ENCODE assay signal across 8 mouse cellular contexts in the genomic region with DNA sequence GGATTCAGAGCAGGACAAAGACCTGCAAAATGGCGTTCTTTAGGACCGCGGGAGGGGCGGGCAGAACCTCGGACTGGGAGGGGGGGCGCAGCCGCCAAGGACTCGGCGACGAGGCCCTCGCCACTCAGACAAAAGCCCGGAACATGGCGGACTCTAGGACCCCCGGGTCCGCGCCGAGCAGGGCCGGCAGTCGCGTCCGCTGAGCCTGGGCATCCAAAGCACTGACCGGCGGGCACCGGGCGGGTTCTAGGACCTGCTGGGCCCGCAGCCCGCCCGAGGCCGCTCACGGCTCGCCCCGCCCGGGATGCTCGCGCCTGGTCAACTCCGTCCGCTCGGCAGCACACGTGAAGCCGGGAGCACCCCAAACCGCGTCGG. TPM values are rescaled to one million over a fixed set of nuclear protein-coding genes. Genes with fewer than 3 reads are reported as not detected.
DNase-seq lines count a peak whose midpoint lies in the region; ATAC-seq and TF ChIP-seq lines count a peak whose summit lies in the region.

No protein-coding gene starts in this region.

- peak; percentile 70 for DNase-seq in MEL-GATA-1-ER (ENCODE audit: extremely low read depth, low read depth)
- DNase-seq in cerebellum, adult 2 months = peak; percentile 97 to 99
- DNase-seq in forebrain, postnatal 0 days = peak; percentile 97
- DNase-seq in heart, postnatal 4 days = peak; percentile 94
- peak; percentile 92 to 95 for DNase-seq in layer of hippocampus, adult 2 months (ENCODE audit: low spot score in 2 of 2)
- DNase-seq in lung, embryonic 14.5 days = peak; percentile 97
- peak; percentile 94 for DNase-seq in testis, postnatal 14 days (ENCODE audit: low spot score)

- ATAC-seq in forebrain, postnatal 0 days = peak; percentile 94
- peak; percentile 94 for ATAC-seq in lung, embryonic 14.5 days (ENCODE audit: insufficient read depth)
- peak; percentile 59 for ATAC-seq in neutrophil, adult 5-6 weeks (ENCODE audit: extremely low read depth, insufficient number of reproducible peaks, low FRiP score, poor library complexity, severe bottlenecking)

- under 1% methylated on average over 43 of the region's 43 CpGs for WGBS in cerebellum, adult 2 months
- 5% methylated on average over 40 of the region's 43 CpGs for WGBS in forebrain, postnatal 0 days
- under 1% methylated on average over 40 of the region's 43 CpGs for WGBS in lung, embryonic 14.5 days

- H3K9ac ChIP-seq in forebrain, postnatal 0 days = peak overlapping the region; percentile 97
- peak overlapping the region; percentile 98 for H3K9ac ChIP-seq in lung, embryonic 14.5 days

- H3K27ac ChIP-seq in cerebellum, adult 2 months (ENCODE audit: insufficient read depth, low read length) = peak overlapping the region; percentile 95
- H3K27ac ChIP-seq in forebrain, postnatal 0 days (ENCODE audit: low read depth, low read length) = peak overlapping the region; percentile 99
- H3K27ac ChIP-seq in layer of hippocampus, adult 2 months = peak overlapping the region; percentile 99
- peak overlapping the region; percentile 99 for H3K27ac ChIP-seq in lung, embryonic 14.5 days (ENCODE audit: low read depth)

- no peak for TF ChIP-seq POLR2A in cerebellum, adult 2 months (IDR thresholded peaks at IDR 0.05; ENCODE audit: borderline replicate concordance, insufficient read depth, low read length)

- peaks cover 25% of the 10 kb centered on the region for H3K36me3 ChIP-seq in forebrain, postnatal 0 days (ENCODE audit: insufficient read depth)
- peaks cover 35% of the 10 kb centered on the region for H3K36me3 ChIP-seq in lung, embryonic 14.5 days (ENCODE audit: insufficient read depth)

- H3K27me3 ChIP-seq in cerebellum, adult 2 months (ENCODE audit: control insufficient read depth, insufficient read depth, low read length) = no peaks in the 10 kb centered on the region
- no peaks in the 10 kb centered on the region for H3K27me3 ChIP-seq in forebrain, postnatal 0 days (ENCODE audit: insufficient read depth, low read length)
- no peaks in the 10 kb centered on the region for H3K27me3 ChIP-seq in lung, embryonic 14.5 days (ENCODE audit: insufficient read depth, low read length)

- H3K9me3 ChIP-seq in forebrain, postnatal 0 days (ENCODE audit: low read length) = no peaks in the 10 kb centered on the region
- no peaks in the 10 kb centered on the region for H3K9me3 ChIP-seq in lung, embryonic 14.5 days (ENCODE audit: low read depth, low read length)

- H3K4me2 ChIP-seq in forebrain, postnatal 0 days (ENCODE audit: low read depth) = peak overlapping the region; percentile 66
- peak overlapping the region; percentile 84 for H3K4me2 ChIP-seq in lung, embryonic 14.5 days

- peak overlapping the region; percentile 96 for H3K4me3 ChIP-seq in cerebellum, adult 2 months (replicated peaks; ENCODE audit: insufficient read depth, low read depth, low read length)
- H3K4me3 ChIP-seq in forebrain, postnatal 0 days (ENCODE audit: low read depth, low read length) = peak overlapping the region; percentile 98
- H3K4me3 ChIP-seq in layer of hippocampus, adult 2 months = peak overlapping the region; percentile 99
- peak overlapping the region; percentile 90 for H3K4me3 ChIP-seq in lung, embryonic 14.5 days (ENCODE audit: low read depth, low read length)

- H3K4me1 ChIP-seq in cerebellum, adult 2 months (ENCODE audit: control insufficient read depth, insufficient read depth, low read length) = no peaks in the 10 kb centered on the region
- H3K4me1 ChIP-seq in forebrain, postnatal 0 days (ENCODE audit: insufficient read depth) = peaks cover 12% of the 10 kb centered on the region
- peaks cover 8% of the 10 kb centered on the region for H3K4me1 ChIP-seq in lung, embryonic 14.5 days (ENCODE audit: insufficient read depth)

- no peak for TF ChIP-seq CTCF in cerebellum, adult 2 months (IDR thresholded peaks at IDR 0.05; ENCODE audit: borderline replicate concordance, insufficient read depth, low read depth, low read length)
- TF ChIP-seq CTCF in forebrain, postnatal 0 days (IDR thresholded peaks at IDR 0.05; ENCODE audit: low read depth) = no peak
- no peak for TF ChIP-seq CTCF in layer of hippocampus, adult 2 months (conservative IDR thresholded peaks at IDR 0.05)
- no peak for TF ChIP-seq CTCF in lung, embryonic 14.5 days (IDR thresholded peaks at IDR 0.05; ENCODE audit: low read depth)

RNA-seq across cellular contexts. Expression of gene Zfp646, which starts 0.4 kb away (rescaled TPM):
- polyA plus RNA-seq in cerebellum, adult 2 months (2012; rRNA removed) = 17.8 and 18.8 TPM in 2 replicates
- total RNA-seq in forebrain, postnatal 0 days (2014; rRNA removed) = 31.2 and 37.7 TPM in 2 replicates
- 3.8 and 4.2 TPM in 2 replicates for polyA plus RNA-seq in forebrain, postnatal 0 days (2015; fragmentation: Nextera tagmentation; extraction: Ambion mirVana)
- 10 to 100 TPM; 24.3 to 25.2 TPM for total RNA-seq in heart, postnatal 4 days (2021)
- total RNA-seq in layer of hippocampus, adult 2 months (2021) = 10 to 100 TPM; 33.3 to 35.8 TPM
- 16.7 and 17.4 TPM in 2 replicates for polyA plus RNA-seq in lung, embryonic 14.5 days (2014; fragmentation: Nextera tagmentation; extraction: Ambion mirVana)
- 93.1 and 93.5 TPM in 2 replicates for total RNA-seq in neutrophil, adult 5-6 weeks (2017)

RNA-seq across cellular contexts. Expression of gene Zfp668, which starts 1.0 kb away (rescaled TPM):
- polyA plus RNA-seq in cerebellum, adult 2 months (2012; rRNA removed) = 10.9 TPM in 2 replicates
- 16.0 and 25.1 TPM in 2 replicates for total RNA-seq in forebrain, postnatal 0 days (2014; rRNA removed)
- polyA plus RNA-seq in forebrain, postnatal 0 days (2015; fragmentation: Nextera tagmentation; extraction: Ambion mirVana) = 23.7 and 34.2 TPM in 2 replicates
- total RNA-seq in heart, postnatal 4 days (2021) = 1 to 10 TPM; 7.7 to 8.9 TPM
- total RNA-seq in layer of hippocampus, adult 2 months (2021) = 10 to 100 TPM; 24.3 to 25.7 TPM
- 16.6 and 19.4 TPM in 2 replicates for polyA plus RNA-seq in lung, embryonic 14.5 days (2014; fragmentation: Nextera tagmentation; extraction: Ambion mirVana)
- 6.2 and 12.5 TPM in 2 replicates for total RNA-seq in neutrophil, adult 5-6 weeks (2017)

RNA-seq across cellular contexts. Expression of gene Prss53, which starts 15.2 kb away (rescaled TPM):
- 5.3 and 6.3 TPM in 2 replicates for polyA plus RNA-seq in cerebellum, adult 2 months (2012; rRNA removed)
- 0.62 and 0.81 TPM in 2 replicates for total RNA-seq in forebrain, postnatal 0 days (2014; rRNA removed)
- 0.24 and 0.69 TPM in 2 replicates for polyA plus RNA-seq in forebrain, postnatal 0 days (2015; fragmentation: Nextera tagmentation; extraction: Ambion mirVana)
- 1 to 10 TPM in 1 of 2 experiments, under 1 TPM in 1; 0.88 to 1.1 TPM for total RNA-seq in heart, postnatal 4 days (2021)
- total RNA-seq in layer of hippocampus, adult 2 months (2021) = 1 to 10 TPM; 2.8 to 3.1 TPM
- polyA plus RNA-seq in lung, embryonic 14.5 days (2014; fragmentation: Nextera tagmentation; extraction: Ambion mirVana) = 0.65 and 0.95 TPM in 2 replicates
- not detected in 2 replicates for total RNA-seq in neutrophil, adult 5-6 weeks (2017)

RNA-seq across cellular contexts. Expression of gene Gm21974, which starts 19.6 kb away (rescaled TPM):
- not detected in 2 replicates for polyA plus RNA-seq in cerebellum, adult 2 months (2012; rRNA removed)
- total RNA-seq in forebrain, postnatal 0 days (2014; rRNA removed) = not detected in 2 replicates
- not detected in 2 replicates for polyA plus RNA-seq in forebrain, postnatal 0 days (2015; fragmentation: Nextera tagmentation; extraction: Ambion mirVana)
- not detected for total RNA-seq in heart, postnatal 4 days (2021)
- not detected for total RNA-seq in layer of hippocampus, adult 2 months (2021)
- not detected in 2 replicates for polyA plus RNA-seq in lung, embryonic 14.5 days (2014; fragmentation: Nextera tagmentation; extraction: Ambion mirVana)
- total RNA-seq in neutrophil, adult 5-6 weeks (2017) = not detected in 2 replicates

RNA-seq across cellular contexts. Expression of gene Vkorc1, which starts 19.8 kb away (rescaled TPM):
- 61.5 and 63.1 TPM in 2 replicates for polyA plus RNA-seq in cerebellum, adult 2 months (2012; rRNA removed)
- 17.2 and 28.0 TPM in 2 replicates for total RNA-seq in forebrain, postnatal 0 days (2014; rRNA removed)
- 69.4 and 73.0 TPM in 2 replicates for polyA plus RNA-seq in forebrain, postnatal 0 days (2015; fragmentation: Nextera tagmentation; extraction: Ambion mirVana)
- total RNA-seq in heart, postnatal 4 days (2021) = 10 to 100 TPM; 30.3 to 32.0 TPM
- total RNA-seq in layer of hippocampus, adult 2 months (2021) = 10 to 100 TPM; 26.3 to 26.6 TPM
- 127 and 129 TPM in 2 replicates for polyA plus RNA-seq in lung, embryonic 14.5 days (2014; fragmentation: Nextera tagmentation; extraction: Ambion mirVana)
- total RNA-seq in neutrophil, adult 5-6 weeks (2017) = 4.8 and 8.5 TPM in 2 replicates

Comparison
In these comparisons a context has a peak if more than half of its experiments do, and no peak if none do; other contexts are left out.
1. Peak in every context shown above with its lines: DNase-seq, ATAC-seq, H3K4me3 ChIP-seq and H3K27ac ChIP-seq.